Mouse (Mus musculus) bone marrow, adult 2 months (tissue): ENCODE measurements at regions not wholly inside any gene's neighbourhood (a gene's known extent, or its start where the extent isn't known, plus 50 kb on each side); places are given as distances from the start of the nearest gene placed in this dataset.

Experiments
- H3K27ac ChIP-seq: fragments of 200-500 bp; 2 replicates; pipeline ENCODE4 v1.5.1; 2012; ENCODE audit warnings: low read depth, mild to moderate bottlenecking, control low read depth, inconsistent platforms, low read length; ENCODE audit not compliant: control insufficient read depth, poor library complexity, insufficient read depth
- H3K4me1 ChIP-seq: fragments of 200-500 bp; 2 replicates; pipeline ENCODE4 v1.6.1; 2011; ENCODE audit warnings: low read length; ENCODE audit not compliant: control insufficient read depth, insufficient read depth
- H3K4me3 ChIP-seq: fragments of 200-500 bp; replicated peaks from 2 replicates; pipeline ENCODE3; 2011; ENCODE audit warnings: mild to moderate bottlenecking, low read depth, low read length, control low read depth; ENCODE audit not compliant: control insufficient read depth
- CTCF ChIP-seq: fragments of 200-500 bp; IDR thresholded peaks from 2 replicates; pipeline ENCODE4 v1.5.1; 2011; ENCODE audit warnings: low read length, control low read depth; ENCODE audit not compliant: control insufficient read depth, insufficient read depth
- POLR2A ChIP-seq: fragments of 200-500 bp; IDR thresholded peaks from 2 replicates; pipeline ENCODE4 v1.6.1; 2011; ENCODE audit warnings: low read depth, mild to moderate bottlenecking, control low read depth, low read length, borderline replicate concordance; ENCODE audit not compliant: control insufficient read depth
- WGBS: fragments of 180-500 bp; shearing (Covaris S2); methylation state at CpG from one replicate; pipeline ENCODE4 v1.1.7; 2018; 5-methylcytosine and 5-hydroxymethylcytosine counted together

DNA sequence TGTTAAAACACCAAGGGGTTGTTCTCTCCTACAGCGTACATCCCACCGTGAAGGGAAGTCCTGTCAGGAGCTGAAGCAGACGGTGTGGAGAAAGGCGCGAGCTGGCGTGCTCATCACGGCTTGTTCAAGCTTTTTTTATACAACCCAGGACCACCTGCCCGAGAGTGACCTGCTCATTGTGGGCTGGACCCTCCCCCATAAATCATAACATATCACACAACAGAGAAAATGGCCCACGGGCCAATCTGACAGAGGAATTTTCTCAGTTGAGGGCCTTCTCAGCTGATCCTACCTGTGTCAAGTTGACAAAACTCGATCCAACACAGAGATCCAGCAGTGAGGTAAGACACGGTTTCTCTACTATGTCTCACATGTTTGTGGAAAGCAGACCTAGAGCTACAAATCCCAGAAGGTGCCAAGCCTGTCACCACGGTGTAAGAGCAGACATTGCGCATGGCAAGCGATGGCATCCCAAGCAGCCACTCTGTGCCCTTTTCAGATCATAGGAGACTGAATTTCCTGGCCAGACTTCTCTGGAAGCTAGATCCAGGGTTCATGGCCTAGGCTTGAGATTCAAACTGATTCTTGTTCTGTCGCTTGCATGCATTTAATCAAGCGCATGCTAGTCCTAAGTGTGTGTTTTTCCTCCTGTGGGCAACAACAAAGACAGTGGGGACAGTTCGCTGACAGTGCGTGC, 64.6 kb upstream of the 1700021F07Rik start:
- TF ChIP-seq POLR2A (no peak), CTCF (no peak)
- Histone ChIP-seq H3K4me1 (no peaks in the 10 kb centered on the region), H3K4me3 (no peak overlapping the region), H3K27ac (no peak overlapping the region)
- 86% methylated on average over 18 of the region's 18 CpGs for WGBS

DNA sequence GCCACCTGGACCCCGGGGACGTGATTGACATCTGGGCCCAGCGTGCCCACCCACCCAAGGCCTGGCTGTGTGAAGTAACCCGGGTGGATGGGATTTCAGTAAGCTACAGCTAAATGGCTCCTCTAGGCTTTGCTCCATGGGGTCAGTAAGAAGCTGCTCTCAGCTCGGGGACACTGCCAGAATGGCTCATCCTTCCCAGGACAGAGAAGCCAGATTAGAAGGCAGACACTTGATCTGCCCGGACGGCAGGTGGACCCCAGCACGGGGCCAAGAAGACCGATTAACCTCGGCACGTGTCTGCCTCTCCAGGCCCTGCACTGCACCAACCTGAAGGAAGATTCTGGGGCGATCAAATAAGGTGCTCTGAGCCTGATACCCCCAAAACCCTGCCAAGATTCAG, 63.5 kb upstream of the 1700021F07Rik start:
- Histone ChIP-seq H3K4me1 (no peaks in the 10 kb centered on the region), H3K4me3 (no peak overlapping the region), H3K27ac (no peak overlapping the region)
- WGBS = 90% methylated on average over 12 of the region's 12 CpGs
- TF ChIP-seq CTCF (no peak), POLR2A (no peak)

DNA sequence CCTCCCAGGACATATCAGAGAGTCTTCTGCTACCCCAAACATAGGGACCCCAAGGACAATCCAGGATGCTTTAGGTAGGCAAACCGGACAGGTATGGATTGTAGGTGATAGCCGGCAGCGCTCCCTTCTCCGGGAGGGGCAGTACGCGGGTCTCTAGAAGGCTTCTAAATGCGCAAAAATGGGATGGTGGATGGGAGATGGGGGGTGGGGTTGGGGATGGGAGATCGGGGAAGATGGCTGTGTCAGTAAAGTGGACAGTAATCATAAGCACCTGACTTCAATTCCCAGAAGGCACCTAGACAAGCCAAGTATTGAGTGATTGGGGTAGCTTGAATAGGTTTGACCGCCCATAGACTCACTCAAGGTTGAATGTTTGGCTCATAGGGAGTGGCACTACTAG, 59.1 kb upstream of the 1700021F07Rik start:
- WGBS = 91% methylated on average over 9 of the region's 9 CpGs
- Histone ChIP-seq H3K4me3 (no peak overlapping the region), H3K4me1 (no peaks in the 10 kb centered on the region; the same call in 1 of the 2 replicates), H3K27ac (no peak overlapping the region)
- no peak for TF ChIP-seq CTCF

DNA sequence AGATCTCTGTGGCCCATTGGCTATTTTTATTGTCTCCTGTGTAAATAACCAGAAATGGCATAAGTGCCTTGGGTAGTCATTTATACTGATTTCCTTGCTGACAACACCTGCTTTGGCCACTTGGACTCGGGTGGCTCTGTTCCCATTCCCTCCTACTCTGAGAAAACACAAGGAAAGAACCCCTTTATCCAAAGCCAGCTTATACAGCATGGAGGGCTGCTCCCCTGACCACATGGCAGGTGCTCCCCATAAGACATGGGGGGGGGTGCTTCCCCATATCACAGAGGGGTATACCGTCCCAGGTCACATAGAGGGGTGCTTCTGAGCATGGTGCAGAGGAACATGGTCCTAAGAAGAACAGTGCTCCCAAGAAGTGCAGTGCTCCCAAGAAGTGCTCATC, 57.8 kb upstream of the 1700021F07Rik start:
- no peaks in the 10 kb centered on the region; the same call in 1 of the 2 replicates for H3K4me1 ChIP-seq
- 72% methylated on average over 2 of the region's 2 CpGs for WGBS
- no peak overlapping the region for H3K27ac ChIP-seq
- no peak overlapping the region for H3K4me3 ChIP-seq
- TF ChIP-seq CTCF (no peak), POLR2A (no peak)

DNA sequence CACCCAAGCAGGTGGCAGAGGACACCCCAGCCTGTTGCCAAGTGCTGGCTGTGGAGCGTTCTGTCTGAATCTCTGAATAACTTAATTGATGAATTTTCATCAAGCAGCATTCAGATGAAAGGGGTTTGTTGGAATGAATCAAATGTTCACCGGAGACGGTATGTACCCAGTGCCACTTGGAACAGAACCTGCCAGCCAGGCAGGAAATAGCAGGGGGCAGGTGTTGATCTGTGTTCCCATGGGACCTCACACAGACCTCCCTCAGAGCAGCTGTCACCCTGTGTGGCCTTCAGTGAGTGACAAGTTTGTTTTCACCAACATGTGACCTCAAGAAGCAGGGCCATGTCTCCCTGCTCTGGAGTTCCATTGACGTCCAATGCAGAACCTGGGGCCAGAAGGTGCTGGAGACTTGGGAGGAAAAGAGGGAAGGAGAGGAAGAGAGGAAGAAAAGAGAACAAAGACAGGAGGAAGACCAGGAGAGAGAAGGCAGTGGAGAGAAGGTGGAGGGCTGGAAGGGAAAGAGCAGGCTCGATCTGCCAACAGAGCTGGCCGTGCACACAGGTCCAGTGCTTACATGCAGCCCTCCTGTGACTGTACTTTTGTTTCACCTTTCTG, 57.3 kb upstream of the 1700021F07Rik start:
- no peak overlapping the region for H3K4me3 ChIP-seq
- H3K27ac ChIP-seq = peak overlapping the region; percentile 3
- TF ChIP-seq POLR2A = no peak
- no peak for TF ChIP-seq CTCF
- WGBS = 72% methylated on average over 6 of the region's 6 CpGs
- H3K4me1 ChIP-seq = no peaks in the 10 kb centered on the region; the same call in 1 of the 2 replicates

DNA sequence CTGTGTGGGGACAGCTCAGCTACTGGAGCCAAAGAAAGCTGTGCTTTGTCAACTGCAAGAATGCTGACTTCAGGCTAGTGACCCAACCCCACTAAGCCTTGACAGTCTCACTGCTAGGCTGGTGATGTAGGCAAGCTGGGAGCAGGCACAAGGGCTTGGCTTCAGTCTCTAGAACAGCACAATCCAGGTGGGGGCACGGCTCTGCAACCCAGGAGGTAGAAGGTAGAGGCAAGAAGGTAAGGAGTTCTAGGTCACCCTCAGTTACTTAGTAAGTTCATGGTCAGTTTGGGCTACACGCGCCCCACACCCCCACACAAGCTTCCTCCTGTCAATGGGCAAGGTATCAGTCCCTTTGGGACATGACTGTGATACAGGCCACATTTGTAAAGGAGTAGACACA, 54.2 kb upstream of the 1700021F07Rik start:
- Histone ChIP-seq H3K4me3 (no peak overlapping the region), H3K27ac (no peak overlapping the region), H3K4me1 (no peaks in the 10 kb centered on the region; the same call in 1 of the 2 replicates)
- WGBS = 68% methylated on average over 3 of the region's 3 CpGs
- TF ChIP-seq POLR2A (no peak), CTCF (no peak)

DNA sequence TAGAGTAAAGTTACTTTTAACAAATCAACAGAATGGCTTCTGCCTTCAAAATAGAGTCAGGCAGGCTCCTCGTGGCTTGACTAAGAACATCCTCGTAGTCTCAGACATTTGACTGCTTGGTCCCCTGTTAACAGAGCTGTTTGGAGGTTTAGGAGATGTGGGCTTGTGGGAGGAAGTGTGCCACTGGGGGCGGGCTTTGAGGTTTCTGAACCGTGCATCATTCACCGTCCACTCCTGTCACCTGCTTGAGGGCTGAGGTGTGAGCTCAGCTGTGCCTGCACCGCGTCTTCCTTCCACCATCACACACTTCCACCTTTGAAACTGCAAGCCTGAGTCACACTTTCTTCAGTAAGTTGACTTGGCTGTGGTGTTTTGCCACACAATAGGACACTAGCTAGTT, 52.6 kb upstream of the 1700021F07Rik start:
- Histone ChIP-seq H3K4me1 (no peaks in the 10 kb centered on the region; the same call in 1 of the 2 replicates), H3K4me3 (no peak overlapping the region), H3K27ac (no peak overlapping the region)
- TF ChIP-seq POLR2A = no peak
- TF ChIP-seq CTCF = no peak
- WGBS = 5% methylated on average over 7 of the region's 7 CpGs
